Mouse (Mus musculus) kidney, postnatal 14 days (tissue): ENCODE measurements around the gene Gemin6.
"Not testable (repeated sequence)": the region's sequence is repeated elsewhere in the genome, so short reads cannot be mapped to it uniquely, and the experiment has no call there.

Source experiments
- DNase-seq: peaks from one replicate; pipeline ENCODE4 v3.0.0; 2022; ENCODE audit warnings: mixed read lengths

Gene Gemin6

DNA sequence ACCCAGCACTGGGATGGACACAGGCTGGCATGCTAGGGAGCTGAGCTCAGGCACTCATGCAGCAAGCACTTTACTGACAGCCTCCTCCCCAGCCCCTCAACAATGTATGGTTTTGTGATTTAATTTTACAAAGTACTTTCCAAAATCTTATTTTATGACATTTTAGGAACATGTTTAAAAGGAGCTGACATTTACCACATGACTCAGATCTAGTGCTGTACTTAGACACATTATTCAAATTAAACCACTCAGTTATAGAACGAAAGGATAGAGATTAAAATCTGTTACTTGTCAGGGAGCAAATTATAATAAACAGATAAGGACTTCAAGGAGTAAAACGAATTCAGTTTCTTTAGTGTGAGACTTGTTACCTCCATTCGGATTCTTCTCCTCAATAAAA is 11.2 kb downstream of the Gemin6 start:
- no peak for DNase-seq

DNA sequence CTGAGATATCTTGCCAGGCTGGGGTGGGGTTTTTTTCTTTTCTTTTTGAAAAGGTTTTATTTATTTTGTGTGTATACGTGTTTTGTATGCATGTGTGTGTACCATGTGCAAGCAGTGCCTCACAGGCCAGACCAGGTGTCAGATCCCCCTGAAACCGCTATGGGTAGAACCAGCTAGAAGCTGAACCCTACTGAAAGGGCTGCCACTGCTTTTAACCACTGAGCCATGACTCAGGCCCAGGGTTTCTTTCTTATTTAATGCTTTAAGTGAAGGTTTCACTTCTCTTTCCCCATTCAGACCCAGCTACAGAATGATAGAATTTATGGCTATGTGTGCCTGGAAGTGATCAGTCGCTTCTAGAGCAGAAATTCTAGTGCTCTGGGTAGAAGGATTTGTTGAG is 12.6 kb downstream of the Gemin6 start:
- no peak for DNase-seq

- DNase-seq = no peak
Measured at GRCm38 (mm10) chr17:80237475-80237874, 13.2 kb downstream of the Gemin6 start.

GRCm38 (mm10) chr17:80241594-80241993 is 17.4 kb downstream of the Gemin6 start:
- no peak for DNase-seq

GRCm38 (mm10) chr17:80243116-80243515 is 18.9 kb downstream of the Gemin6 start:
- DNase-seq = no peak

DNA sequence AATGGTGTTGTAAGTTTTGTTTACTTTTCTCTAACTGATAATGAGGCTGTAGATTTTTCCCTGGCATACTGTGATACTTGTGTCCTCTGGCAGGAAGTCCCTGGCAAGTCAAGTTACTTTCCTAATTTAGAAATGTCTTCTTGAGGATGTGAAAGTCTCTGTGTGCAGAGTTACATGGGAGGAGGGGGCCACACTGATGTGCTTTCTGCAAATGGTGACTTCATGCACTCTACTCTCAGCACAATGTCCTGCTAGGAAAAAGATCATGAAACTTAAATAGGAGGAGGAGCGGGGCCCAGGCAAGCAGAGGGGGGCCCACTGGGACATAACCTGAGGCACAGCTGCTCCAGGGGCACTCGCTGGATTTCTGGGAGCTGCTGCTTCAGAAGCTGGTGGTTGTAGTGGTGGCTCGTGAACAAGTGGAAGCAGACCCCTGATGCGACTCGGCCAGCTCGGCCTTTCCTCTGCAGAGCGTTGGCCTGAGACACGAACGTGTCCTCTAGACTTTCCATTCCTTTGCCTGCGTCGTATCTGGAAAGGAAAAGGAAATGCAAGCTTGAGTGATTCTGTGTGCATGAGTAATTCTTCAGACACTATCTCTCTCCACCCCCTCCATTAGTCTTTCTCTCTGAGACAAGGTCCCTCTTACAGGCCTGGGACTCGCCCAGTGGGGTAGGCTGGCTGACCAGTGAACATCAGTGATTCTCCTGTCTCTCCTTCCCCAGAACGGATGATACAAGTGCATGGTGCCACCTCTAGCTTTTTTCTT is 28.7 kb downstream of the Gemin6 start:
- DNase-seq = no peak

DNA sequence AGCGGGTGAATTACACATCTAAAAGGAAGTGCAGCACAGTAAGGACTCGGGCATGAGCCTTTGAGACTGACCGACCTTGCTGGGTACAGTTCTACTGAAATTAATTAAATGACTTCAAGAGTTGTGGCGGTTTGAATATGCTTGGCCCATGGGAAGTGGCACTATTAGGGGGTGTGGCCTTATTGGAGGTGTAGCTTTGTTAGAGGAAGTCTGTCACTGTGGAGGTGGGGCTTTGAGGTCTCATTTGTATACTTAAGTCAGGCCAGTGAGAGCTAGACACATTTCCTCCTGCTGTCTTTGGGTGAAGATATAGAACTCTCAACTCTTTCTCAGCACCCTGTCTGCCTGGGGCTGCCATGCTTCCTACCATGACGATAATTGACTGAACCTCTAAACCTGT is 30.2 kb downstream of the Gemin6 start:
- DNase-seq = no peak

GRCm38 (mm10) chr17:80255208-80255607 is 31.0 kb downstream of the Gemin6 start:
- peak; percentile 8 for DNase-seq

- DNase-seq = no peak
Measured at GRCm38 (mm10) chr17:80267065-80267464, 42.8 kb downstream of the Gemin6 start.

GRCm38 (mm10) chr17:80268151-80268550 is 43.9 kb downstream of the Gemin6 start:
- no peak for DNase-seq

GRCm38 (mm10) chr17:80270622-80271021 is 46.4 kb downstream of the Gemin6 start:
- not testable (repeated sequence) for DNase-seq
